Mouse (Mus musculus): Measurements from ENCODE around the gene Stkld1.
"Not testable (repeated sequence)": the region's sequence is repeated elsewhere in the genome, so short reads cannot be mapped to it uniquely, and the experiment has no call there.

Gene Stkld1

DNA sequence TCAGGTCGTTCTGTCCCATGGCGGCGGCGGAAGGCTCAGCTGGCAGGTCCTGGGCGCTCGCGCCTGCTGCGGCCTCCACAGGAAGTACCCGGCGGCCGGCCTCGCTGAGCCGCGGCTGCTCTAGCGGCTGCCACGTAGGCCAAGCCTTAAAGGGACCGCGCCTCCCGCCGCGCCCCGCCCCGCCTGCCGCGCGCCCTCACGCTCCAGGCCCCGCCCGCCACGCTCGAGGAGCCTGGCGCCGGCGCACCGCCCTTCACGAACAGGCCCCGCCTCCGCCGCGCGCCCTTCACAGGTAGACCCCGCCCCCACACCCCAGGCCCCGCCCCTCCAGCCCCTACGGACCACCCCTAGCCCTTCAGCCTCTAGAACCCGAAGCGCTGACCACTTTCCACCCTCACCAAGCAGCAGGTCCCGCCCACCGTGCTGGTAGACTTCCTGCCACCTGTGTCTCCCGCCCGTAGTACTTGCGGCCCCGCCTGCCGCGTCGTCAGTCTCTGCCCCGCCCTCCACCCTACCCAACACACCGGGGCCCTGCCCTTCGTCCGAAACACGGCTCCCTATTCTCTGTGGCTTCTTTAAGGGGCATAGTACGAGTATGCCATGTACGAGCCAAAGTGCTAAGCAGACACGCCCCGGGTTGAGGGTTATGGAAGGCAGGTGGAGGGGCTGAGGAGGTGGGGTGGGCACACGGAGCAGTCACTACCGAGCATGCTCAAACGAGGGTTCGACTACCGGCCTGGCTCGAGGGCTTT is at the start of gene Stkld1, which contains the start of gene Surf4:
Gene Stkld1 (plus strand): TSS at position 744 of the 752 bp plus-strand sequence.
Gene Surf4 (minus strand): TSS at position 625 of the 752 bp plus-strand sequence.
- peak; percentile 95 to 96 for DNase-seq

DNA sequence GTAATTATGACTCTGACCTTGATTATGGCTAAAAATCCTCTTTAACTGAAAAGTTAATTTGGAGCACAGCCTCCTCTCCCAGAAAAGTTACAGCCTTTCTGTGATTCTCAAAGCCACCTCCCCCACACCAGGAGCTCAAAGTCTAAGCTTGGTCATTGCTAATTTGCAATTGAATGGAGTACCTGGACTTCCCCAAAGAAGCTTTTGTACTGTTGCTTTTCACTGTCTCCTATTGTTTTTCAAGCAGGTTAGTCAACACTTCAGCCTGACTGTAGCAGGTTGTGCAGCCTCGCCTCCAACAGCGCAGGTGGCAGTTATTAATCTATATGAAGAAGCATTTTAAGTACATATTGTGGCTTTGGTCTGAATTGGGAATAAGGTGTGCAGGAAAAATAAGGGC is 48.3 kb upstream of the Stkld1 start:
- DNase-seq, result not testable (repeated sequence)

DNA sequence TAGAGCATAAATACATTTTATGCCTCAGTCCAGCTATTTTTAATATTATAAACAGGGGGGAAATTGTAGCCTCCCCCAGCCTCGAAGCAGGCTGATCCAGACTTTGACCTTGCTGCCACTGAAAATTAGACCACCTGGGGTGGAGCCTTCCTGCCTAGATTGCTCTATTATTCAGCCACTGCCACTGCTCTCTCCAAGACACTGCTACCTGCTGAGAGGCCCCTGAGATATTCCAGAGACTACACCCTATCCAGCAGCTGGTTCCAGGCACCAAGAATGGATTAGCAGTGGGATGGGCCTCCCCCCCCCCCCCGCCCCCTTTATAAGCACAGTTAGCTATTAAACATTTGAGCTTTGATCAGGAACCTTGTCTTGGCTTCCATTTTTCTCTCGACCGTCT is 47.7 kb upstream of the Stkld1 start:
- not testable (repeated sequence) for DNase-seq

DNA sequence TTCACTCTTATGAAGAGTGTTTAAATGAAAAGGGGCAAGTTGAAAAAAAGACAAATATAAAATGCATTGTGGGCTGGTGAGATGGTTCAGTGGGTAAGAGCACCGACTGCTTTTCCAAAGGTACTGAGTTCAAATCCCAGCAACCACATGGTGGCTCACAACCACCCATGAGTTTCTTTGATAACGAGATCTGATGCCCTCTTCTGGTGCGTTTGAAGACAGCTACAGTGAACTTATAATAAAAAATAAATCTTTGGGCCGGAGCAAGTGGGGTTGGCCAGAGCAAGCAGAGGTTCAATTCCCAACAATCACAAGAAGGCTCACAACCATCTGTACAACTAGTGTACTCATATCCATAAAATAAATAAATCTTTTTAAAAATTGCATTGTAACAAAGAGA is 37.9 kb upstream of the Stkld1 start:
- DNase-seq, result no peak

DNA sequence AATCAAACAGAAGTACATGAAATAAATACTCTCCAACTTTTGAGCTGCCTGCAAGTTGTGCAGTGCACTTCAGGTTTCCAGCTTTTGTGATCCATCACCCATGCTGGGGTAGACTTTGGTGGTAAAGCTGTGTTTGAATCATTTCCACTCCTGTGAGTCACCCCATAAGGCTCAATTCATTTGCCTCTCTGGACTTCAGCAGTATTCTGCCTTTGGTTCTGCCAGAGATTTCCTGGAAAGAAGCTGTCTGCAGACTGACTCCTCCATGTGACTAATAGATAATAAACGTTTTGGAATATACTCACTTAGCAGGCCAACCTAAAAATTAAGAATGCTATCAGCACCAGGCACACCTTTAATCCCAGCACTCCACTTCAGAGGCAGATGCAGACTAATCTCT is 33.1 kb upstream of the Stkld1 start:
- DNase-seq, result no peak

DNA sequence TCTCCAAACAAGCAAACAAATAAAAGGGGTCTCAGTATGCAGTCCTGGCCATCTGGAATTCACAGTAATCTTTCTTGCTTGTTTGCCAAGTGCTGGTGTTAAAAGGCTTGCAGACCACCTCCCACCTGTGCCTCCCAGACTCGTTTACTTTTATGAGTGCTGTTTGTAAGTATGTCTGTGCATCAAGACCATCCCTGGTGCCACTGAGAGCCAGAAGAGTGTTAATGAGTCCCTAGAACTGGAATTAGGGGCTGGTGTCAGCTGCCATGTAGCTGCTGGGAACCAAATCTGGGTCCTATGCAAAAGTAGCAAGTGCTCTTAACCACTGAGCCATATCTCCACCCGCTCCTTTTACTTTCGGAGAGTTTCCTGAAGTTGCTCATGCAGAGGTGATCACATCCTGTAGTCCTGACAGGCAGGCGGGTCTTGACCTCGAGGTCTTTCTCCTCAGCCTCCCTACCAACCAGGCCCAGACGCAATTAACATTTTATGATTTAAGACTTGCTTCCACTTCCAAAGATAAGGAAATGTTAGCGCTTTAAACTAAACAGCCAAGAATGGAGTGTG is 31.9 kb upstream of the Stkld1 start:
- peak; percentile 36 to 41 for DNase-seq

DNA sequence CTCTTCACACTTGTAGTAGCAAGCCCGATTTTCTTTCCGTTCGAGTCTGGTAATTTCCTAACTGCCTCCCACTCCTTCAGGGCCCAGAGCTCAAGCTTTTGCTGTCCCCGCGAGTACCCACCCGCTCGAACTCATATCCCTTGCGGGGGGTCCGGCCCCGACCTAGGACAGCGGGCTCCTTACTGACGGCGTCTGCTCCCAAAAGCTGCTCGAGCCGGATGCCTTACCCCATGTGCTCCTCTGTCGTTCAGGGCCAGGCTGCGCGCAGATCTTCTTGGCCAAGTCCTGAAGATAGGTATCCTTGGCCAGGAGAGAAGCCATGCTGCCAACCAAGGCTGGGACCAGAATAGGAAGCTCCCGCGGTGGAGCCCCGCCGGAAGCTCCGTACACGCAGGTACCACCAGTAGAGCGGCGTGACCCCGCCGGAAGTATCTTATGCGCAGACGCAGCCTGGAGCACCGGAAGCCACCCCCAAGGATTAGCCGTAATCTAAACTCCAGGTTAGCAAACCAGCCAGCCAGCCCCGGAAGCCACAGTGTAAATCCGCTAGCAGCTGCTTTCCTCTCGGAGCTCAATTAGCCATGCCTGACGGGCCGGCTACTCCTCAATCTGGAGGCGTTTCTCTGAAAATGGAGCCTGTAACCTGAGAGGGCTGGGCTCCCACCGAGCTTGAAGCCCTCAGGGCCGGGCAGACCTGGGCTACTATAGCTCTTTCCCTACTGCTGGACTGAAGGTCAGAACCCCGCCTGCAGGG is 31.2 kb upstream of the Stkld1 start, which contains the start of gene Surf6:
Gene Surf6 (minus strand): TSS at position 413 of the 754 bp plus-strand sequence.
- peak; percentile 94 to 96 for DNase-seq

DNA sequence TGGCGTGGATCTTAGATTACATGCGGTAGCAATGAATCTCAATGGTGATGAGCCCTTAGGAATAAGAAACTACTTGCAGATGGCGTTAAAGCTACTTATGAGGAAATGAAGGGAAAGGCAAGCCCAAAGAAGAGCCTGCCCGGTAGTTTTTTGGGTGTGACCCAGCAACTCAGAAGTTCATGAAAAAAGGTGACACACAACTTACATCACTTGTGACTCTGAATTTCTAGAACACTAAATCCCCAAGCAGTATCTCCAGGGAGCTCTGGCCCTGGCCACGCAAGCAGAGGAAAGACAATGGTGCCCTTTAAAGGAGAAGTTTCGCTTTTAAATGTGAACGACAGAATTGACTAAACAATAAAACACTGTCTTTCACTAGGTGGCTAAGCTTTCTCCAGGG is 30.5 kb upstream of the Stkld1 start:
- DNase-seq, result no peak

DNA sequence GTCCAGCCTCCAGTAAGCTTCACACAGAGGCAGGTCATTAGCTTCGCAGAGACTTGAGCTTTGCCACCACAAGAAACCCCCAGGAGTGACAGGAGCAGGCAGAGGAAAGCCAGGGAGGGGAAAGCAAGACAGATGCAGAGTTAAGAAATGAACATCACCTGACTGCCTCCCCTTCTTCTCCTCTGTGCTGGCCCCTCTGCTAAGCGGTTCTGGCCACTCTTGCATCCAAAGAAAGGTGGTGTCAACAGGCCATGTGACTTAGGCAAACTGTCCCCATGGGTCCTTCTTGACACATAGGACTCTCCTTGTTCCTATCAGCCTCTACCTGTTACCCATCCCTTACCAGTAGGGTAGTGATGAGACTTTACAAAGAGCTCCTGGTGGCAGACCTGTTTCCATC is 27.9 kb upstream of the Stkld1 start:
- no peak for DNase-seq

DNA sequence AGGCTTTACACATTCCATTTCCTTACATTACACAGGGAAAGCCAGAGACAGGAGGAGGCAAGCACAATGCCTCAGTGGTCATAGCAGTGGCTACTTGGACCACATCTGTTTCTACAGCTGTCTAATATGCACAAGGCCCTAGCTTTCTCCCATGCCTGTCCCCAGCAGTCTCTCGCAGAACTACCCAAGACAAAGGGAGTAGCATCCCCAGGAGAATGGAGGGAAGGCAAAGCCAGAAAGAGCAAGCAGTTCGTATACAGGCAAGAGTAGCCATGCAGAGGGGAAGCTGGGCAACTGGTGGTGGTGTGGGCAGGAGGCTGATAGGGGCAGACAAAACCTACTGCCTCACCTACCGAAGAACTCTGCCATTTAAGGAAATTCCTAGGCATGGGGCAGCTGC is 27.4 kb upstream of the Stkld1 start:
- no peak for DNase-seq

DNA sequence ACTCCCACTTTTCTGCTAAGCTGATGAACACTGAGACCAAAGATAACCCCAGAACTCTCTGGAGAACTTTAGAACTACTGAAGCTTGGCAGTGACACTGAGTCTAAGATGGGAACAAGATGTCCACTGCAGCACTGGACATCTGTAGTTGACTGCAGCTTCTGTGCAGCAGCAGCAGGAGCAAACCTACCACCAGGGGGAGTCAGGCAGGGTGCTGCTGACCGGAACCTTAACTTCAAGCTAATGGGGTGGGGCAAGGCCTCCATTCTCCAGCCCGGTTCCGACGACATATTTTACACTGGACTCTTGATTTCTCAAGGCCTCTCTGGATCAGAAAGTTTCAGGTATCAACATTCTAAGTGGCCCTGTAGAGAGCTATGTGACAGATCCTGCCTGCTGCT is 26.7 kb upstream of the Stkld1 start:
- DNase-seq, result peak; percentile 60 to 63

DNA sequence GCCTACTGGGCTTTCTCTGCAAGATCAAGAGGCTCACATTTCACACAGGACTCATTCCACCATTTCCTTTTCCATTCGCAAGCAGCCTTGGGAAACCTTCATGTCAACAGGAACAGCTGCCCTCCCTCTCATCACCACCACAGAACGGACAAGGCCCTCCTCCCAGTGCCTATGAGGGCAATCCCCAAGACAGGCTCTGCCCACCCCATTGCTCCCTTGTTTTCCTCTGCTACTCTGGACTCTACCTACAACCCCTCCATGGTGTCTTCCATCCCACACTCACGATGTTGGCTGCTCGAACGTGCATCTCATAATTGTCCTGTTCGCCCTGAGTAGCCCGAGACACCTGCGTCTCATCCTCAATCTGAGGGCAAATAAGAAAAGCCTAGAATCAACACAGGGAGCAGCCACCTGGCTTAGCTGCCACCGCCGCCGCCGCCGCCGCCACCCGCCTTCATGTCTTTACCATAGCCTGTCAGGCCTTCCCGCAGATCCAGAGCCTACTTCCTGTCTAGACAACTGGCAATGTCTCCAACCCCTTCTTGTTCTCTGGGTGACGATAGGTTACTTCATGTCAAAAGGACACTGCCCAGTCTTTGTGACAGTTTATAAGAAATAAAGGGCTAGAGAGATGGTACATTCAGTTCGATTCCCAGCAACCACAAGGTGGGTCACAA is 25.0 kb upstream of the Stkld1 start:
- no peak for DNase-seq

DNA sequence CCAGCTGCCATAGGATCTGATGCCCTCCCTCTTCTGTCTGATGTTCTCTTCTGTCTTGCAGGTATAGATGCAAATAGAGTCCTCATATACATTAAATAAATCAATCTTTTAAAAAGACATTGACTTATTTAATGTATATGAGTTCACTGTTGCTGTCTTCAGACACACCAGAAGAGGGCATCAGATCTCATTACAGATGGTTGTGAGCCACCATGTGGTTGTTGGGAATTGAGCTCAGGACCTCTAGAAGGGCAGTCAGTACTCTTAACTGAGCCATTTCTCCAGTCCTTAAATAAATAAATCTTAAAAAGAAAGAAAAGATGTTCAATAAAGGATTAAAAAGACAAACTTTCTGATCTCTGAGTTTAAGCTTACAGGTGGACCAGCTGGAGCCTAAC is 24.5 kb upstream of the Stkld1 start:
- DNase-seq, result no peak

DNA sequence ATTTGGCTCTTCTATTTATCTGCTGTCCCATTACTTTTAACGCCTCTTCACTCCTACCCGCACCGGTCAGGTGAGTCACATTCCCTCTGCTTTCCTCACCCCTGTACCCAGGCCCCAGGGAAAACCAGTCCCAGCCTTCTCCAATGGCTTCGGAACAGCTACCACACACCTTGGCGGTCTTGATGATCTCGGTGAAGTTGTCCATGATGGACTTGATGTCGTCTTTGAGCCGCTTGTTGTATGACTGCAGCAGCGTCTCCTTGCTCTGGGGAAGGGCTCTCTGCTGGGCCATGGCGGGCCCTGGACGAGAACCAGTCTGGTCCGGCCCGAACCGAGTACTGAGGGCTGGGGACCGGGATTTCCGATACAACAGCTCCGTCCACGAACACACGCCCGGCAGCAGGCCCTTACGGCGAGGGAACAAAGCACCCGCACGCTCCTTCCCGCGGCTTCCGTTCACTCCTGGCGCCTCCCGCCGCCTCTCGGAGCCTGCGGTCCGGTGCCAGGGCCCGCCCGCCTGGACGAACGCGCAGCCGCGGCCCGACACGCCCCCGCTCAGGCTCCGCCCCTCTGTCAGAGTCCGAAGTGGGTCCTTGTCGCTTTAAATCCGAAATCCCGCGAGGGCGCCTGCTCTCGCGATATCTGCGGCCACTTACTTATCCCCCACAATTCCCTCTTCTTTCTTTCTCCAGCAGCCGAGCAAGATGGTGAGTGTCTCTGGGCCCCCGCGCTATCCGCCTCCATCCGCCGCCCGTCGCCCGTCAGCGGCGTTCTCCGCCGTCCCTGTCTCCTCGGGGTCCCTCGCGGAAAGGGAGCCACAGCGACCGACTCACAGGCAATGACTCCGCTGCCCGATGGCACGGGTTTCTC is 23.5 kb upstream of the Stkld1 start, which contains the start of the genes Med22 and Rpl7a:
Gene Med22 (minus strand): TSS at position 554 of the 870 bp plus-strand sequence.
Gene Rpl7a (plus strand): TSS at position 641 of the 870 bp plus-strand sequence.
- DNase-seq, result peak; percentile 99

DNA sequence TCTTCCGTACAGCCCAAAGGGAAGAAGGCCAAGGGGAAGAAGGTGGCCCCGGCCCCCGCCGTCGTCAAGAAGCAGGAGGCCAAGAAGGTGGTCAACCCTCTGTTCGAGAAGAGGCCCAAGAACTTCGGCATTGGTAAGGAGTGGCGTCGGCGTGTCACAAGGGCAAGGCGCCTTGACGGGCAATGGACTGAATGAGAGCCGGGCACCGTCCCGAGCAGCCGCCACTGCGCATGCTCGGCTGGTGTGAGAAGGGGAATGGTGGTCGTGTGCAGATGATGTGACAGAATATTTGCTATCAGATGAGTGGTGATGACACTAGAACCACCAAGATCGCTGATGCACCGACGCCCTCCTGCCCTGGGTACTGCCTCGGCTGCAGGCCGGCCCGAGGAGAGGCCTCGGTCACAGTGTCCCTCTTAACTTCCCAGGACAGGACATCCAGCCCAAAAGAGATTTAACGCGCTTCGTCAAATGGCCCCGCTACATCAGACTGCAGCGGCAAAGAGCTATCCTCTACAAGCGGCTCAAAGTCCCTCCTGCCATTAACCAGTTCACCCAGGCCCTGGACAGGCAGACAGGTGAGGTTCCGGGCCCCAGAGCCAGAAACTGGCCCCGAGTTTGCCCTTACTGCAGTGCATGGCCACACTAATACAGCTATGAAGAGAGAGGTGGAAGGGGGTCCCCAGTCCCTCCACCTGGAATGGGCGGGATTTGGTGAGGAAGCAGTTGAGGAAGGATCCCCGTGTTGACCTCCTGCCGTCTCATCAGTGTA is 22.7 kb upstream of the Stkld1 start:
- peak in 1 of 2 experiments; percentile 69 for DNase-seq

DNA sequence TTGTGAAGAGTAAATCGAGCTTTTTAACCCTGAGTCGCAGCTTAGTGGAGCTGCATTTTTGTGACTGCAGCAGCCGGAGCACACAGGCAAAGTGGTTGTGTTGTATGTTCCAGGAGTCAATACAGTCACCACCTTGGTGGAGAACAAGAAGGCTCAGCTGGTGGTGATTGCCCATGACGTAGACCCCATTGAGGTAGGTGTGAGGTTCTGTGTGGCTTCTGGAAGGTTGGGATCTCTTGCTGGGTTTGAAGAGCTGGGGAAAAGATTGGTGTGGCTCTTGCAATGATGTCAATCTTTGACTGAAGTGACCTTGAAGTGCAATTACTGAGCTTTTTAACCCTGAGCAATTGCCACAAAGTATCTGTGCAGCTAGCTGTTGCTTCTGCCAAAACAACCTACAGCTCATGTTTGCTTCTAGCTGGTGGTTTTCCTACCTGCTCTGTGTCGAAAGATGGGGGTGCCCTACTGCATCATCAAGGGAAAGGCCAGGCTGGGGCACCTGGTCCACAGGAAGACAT is 21.5 kb upstream of the Stkld1 start:
- DNase-seq, result no peak

DNA sequence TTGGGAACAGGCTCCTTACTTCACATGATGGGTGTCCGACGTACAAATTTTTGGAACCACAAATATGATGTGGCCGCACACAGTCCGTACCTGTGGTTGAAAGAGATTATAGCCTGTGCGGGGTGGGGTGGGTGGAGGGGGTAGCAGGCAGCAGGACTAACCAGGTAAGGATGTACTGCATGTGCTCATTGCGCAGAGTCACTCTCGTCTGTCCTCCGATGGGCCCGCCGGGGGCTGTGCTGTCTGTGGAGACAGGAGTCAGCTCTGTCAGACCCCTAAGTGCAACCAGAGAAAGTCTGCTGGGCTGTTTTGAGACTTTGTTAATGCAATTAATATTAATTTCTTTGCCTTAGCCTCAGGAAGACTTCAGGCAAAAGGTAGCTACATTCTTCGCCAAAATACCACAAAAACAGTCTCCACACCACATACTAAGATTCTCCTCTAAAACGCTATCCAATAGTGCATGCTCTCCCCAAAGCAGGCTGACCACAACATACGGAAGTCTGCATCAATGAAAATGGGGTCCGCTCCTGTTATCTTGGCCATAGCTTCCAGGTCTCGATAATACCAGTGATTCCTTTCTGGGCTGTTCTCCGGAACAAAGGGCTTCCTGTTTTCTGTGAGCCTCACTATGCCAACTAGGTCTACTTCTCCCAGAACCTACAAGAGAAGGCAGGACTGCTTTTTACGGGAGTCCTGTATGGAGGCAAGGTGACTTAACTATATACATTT is 20.3 kb upstream of the Stkld1 start:
- no peak for DNase-seq

DNA sequence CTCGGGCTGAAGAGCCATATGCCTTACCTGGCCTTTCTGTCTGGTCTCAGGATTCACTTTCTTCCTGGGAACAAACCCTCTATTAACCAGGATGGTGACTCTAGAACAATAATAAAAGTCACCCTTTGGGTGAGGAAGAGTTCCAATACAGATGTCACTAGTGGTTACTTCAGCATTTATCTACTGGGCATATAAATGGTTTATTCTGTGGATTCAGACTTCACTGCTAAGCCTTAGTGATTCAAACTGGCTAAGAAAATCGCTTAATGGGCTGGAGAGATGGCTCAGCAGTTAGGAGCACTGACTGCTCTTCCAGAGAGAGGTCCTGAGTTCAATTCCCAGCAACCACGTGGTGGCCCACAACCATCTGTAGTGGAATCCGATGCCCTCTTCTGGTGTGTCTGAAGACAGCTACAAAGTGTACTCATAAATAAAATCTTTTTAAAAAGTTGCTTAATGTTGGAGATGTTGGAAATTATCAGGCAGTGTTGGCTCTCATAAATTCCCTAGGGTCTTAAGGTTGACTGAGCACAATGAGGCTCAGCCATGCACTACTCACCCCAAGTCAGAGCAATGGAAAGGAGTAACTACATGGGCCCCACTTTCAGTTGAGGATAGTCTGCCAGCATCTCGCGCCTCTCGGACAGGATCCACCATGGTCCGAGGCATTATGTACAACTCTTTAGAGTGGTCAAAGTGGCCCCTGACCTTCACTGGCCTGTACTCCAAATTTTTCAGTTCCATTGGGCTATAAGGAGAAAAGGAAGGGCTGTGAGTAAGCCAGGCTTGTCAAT is 19.5 kb upstream of the Stkld1 start:
- no peak for DNase-seq
